Mouse (Mus musculus) lung, embryonic 14.5 days (tissue): ENCODE data around the gene Ubr1. TPM values are rescaled to one million over a fixed set of nuclear protein-coding genes. Genes with fewer than 3 reads are reported as not detected.
"Not testable (repeated sequence)": the region's sequence is repeated elsewhere in the genome, so short reads cannot be mapped to it uniquely, and the experiment has no call there.

Experiments
- ATAC-seq: fragments of 200-750 bp; cut with Nextera tagmentation; 2 replicates; pipeline ENCODE4 v1.8.0; 2017; ENCODE audit warnings: mild to moderate bottlenecking, moderate TSS enrichment, moderate library complexity; ENCODE audit not compliant: insufficient read depth
- DNase-seq: peaks from one replicate; pipeline ENCODE4 v3.0.0-alpha.2; 2015
- H3K27ac ChIP-seq: fragments of 300-500 bp; sonication (generic); 2 replicates; pipeline ENCODE4 v1.5.1; 2014; ENCODE audit warnings: low read depth, mild to moderate bottlenecking, moderate library complexity
- H3K27me3 ChIP-seq: fragments of 300-500 bp; sonication (generic); 2 replicates; pipeline ENCODE4 v1.6.1; 2014; ENCODE audit warnings: low read length, control low read depth; ENCODE audit not compliant: insufficient read depth
- H3K36me3 ChIP-seq: fragments of 300-500 bp; sonication (generic); 2 replicates; pipeline ENCODE4 v1.6.1; 2014; ENCODE audit warnings: control low read depth; ENCODE audit not compliant: insufficient read depth
- H3K4me1 ChIP-seq: fragments of 300-500 bp; sonication (generic); 2 replicates; pipeline ENCODE4 v1.6.1; 2014; ENCODE audit warnings: antibody characterized with exemption, control low read depth; ENCODE audit not compliant: insufficient read depth
- H3K4me2 ChIP-seq: fragments of 300-500 bp; sonication (generic); 2 replicates; pipeline ENCODE4 v1.6.1; 2014; ENCODE audit warnings: mild to moderate bottlenecking
- H3K4me3 ChIP-seq: fragments of 300-500 bp; sonication (generic); 2 replicates; pipeline ENCODE4 v1.5.1; 2014; ENCODE audit warnings: low read depth, low read length
- H3K9ac ChIP-seq: fragments of 300-500 bp; sonication (generic); 2 replicates; pipeline ENCODE4 v1.6.1; 2014
- H3K9me3 ChIP-seq: fragments of 300-500 bp; sonication (generic); 2 replicates; pipeline ENCODE4 v1.6.1; 2016; ENCODE audit warnings: low read depth, low read length, control low read depth
- CTCF ChIP-seq: IDR thresholded peaks from 2 replicates; pipeline ENCODE4 v1.5.1; 2016; ENCODE audit warnings: antibody characterized with exemption, low read depth
- WGBS: fragments of 180-500 bp; shearing (Covaris S2); extraction: QIAGEN DNeasy Blood & Tissue Kit; methylation state at CpG from one replicate; pipeline ENCODE4 v1.1.7; 2014; 5-methylcytosine and 5-hydroxymethylcytosine counted together
- polyA plus RNA-seq: library from polyadenylated mRNA; unstranded; fragments of >200 nt; fragmentation: Nextera tagmentation; extraction: Ambion mirVana; gene quantifications from 2 replicates; pipeline ENCODE4 v1.2.1, GENCODE M21; 2014

The Ubr1 gene
- polyA plus RNA-seq, 1 experiment from 2014 or later, result 26.5 TPM

DNA sequence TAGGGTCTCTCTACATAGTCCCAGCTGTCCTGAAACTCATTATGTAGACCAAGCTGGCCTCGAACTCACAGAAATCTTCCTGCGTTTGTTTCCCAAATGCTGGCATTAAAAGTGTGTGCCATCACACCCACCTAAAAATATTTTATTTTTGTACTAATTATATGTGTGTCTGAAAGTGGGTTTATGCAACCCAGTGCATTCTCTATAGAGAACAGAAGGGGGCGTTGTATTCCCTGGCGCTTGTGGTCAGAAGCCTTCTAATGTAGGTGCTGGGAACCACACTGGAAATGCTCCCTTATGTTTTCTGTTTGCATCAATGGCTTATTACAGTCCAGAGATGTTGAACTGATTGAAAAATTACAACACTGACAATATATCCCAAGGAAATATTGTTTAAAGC is 5.8 kb upstream of the Ubr1 start:
- no peaks in the 10 kb centered on the region for H3K9me3 ChIP-seq
- H3K27ac ChIP-seq, result no peak overlapping the region
- H3K4me1 ChIP-seq, result no peaks in the 10 kb centered on the region
- peak; percentile 33 for TF ChIP-seq CTCF
- H3K4me3 ChIP-seq, result no peak overlapping the region
- DNase-seq, result no peak
- no peak for ATAC-seq
- H3K9ac ChIP-seq, result no peak overlapping the region
- WGBS, result 48% methylated on average over 4 of the region's 4 CpGs
- H3K36me3 ChIP-seq, result no peaks in the 10 kb centered on the region
- peak overlapping the region; percentile 98 for H3K4me2 ChIP-seq
- H3K27me3 ChIP-seq, result no peaks in the 10 kb centered on the region

- H3K9ac ChIP-seq, result no peak overlapping the region
Observed at GRCm38 (mm10) chr2:120972964-120973363, 2.4 kb upstream of the Ubr1 start.

DNA sequence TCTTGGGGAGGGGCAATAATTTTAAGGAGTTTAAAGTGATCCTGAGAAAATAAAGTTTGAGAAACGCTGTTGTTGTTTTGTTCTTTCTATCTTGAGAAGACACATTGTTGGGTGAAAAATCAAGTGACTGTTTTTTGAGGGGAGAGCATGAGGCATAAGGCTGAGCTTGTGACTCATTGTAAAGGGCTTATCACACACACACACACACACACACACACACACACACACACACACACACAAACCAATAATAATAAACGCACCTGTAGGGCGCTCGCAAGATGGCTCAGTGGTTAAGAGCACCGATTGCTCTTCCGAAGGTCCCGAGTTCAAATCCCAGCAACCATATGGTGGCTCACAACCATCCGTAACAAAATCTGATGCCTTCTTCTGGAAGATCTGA is 1.7 kb upstream of the Ubr1 start:
- not testable (repeated sequence) for H3K9me3 ChIP-seq, H3K9ac ChIP-seq, DNase-seq, ATAC-seq, H3K36me3 ChIP-seq, H3K27ac ChIP-seq, H3K4me2 ChIP-seq, H3K4me1 ChIP-seq, H3K27me3 ChIP-seq, H3K4me3 ChIP-seq
- 93% methylated on average over 8 of the region's 8 CpGs for WGBS

More at GRCm38 (mm10) chr2:120972964-120973363, 2.4 kb upstream of the Ubr1 start:
- Histone ChIP-seq H3K27ac (no peak overlapping the region), H3K4me1 (peaks cover 5% of the 10 kb centered on the region; the same call in 1 of the 2 replicates), H3K4me3 (no peak overlapping the region), H3K9me3 (no peaks in the 10 kb centered on the region), H3K27me3 (no peaks in the 10 kb centered on the region), H3K36me3 (no peaks in the 10 kb centered on the region), H3K4me2 (no peak overlapping the region)
- DNase-seq (no peak), ATAC-seq (no peak)
- TF ChIP-seq CTCF, result no peak
- WGBS, result 13% methylated on average over 5 of the region's 5 CpGs

GRCm38 (mm10) chr2:120971766-120972165 is 1.3 kb upstream of the Ubr1 start:
- Histone ChIP-seq H3K27me3 (no peaks in the 10 kb centered on the region), H3K9me3 (no peaks in the 10 kb centered on the region), H3K4me1 (peaks cover 5% of the 10 kb centered on the region; the same call in 1 of the 2 replicates), H3K9ac (no peak overlapping the region), H3K4me3 (no peak overlapping the region), H3K4me2 (no peak overlapping the region), H3K36me3 (no peaks in the 10 kb centered on the region), H3K27ac (no peak overlapping the region)
- WGBS, result 85% methylated on average over 4 of the region's 4 CpGs
- TF ChIP-seq CTCF, result no peak
- ATAC-seq (no peak), DNase-seq (no peak)

DNA sequence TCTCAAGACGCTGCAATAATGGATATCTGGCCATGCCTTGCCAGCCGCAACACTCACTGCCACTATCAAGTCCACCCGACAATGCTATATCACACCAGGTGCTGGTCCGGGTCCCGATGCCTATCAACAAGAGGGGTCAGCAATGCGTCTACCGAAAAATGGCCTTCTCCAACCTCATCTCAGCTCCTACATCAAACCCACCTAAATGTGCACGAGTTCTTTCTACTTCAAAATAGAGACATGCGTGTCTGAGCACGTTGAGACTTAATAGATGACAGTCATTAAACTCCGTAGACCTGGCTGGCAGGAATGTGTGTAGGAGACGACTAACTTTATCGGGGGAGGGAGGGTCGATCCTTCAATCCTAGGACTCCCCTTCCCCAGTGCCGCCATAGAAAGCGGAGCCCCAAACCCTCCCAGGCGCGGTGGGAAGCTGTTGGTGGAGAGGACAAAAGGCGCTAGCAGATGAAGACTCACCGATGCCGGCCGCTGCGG is 423 bp downstream of the Ubr1 start:
- no peaks in the 10 kb centered on the region for H3K27me3 ChIP-seq
- no peaks in the 10 kb centered on the region for H3K9me3 ChIP-seq
- no peaks in the 10 kb centered on the region for H3K36me3 ChIP-seq
- H3K9ac ChIP-seq, result peak overlapping the region; percentile 79
- ATAC-seq (peak; percentile 56; the same call in 1 of the 2 replicates), DNase-seq (no peak)
- TF ChIP-seq CTCF, result no peak
- peak overlapping the region; percentile 82 for H3K4me2 ChIP-seq
- under 1% methylated on average over 23 of the region's 23 CpGs for WGBS
- peak overlapping the region; percentile 84 for H3K4me3 ChIP-seq
- peaks cover 5% of the 10 kb centered on the region; the same call in 1 of the 2 replicates for H3K4me1 ChIP-seq
- peak overlapping the region; percentile 81 for H3K27ac ChIP-seq

GRCm38 (mm10) chr2:120965486-120965885 is 5.0 kb downstream of the Ubr1 start:
- H3K27ac ChIP-seq, result no peak overlapping the region
- DNase-seq (no peak), ATAC-seq (no peak)
- H3K9ac ChIP-seq, result no peak overlapping the region
- 72% methylated on average over 3 of the region's 3 CpGs for WGBS
- no peak overlapping the region for H3K4me2 ChIP-seq
- H3K36me3 ChIP-seq, result peaks cover 7% of the 10 kb centered on the region; the same call in 1 of the 2 replicates
- H3K27me3 ChIP-seq, result no peaks in the 10 kb centered on the region
- no peak overlapping the region for H3K4me3 ChIP-seq
- H3K9me3 ChIP-seq, result no peaks in the 10 kb centered on the region
- H3K4me1 ChIP-seq, result peaks cover 5% of the 10 kb centered on the region; the same call in 1 of the 2 replicates
- TF ChIP-seq CTCF, result no peak

- Histone ChIP-seq H3K9me3 (no peaks in the 10 kb centered on the region), H3K4me1 (0 out of 2 replicates have a peak, but pooled peaks cover 2% of the 10 kb centered on the region), H3K4me3 (no peak overlapping the region), H3K27ac (no peak overlapping the region), H3K4me2 (no peak overlapping the region), H3K9ac (no peak overlapping the region), H3K36me3 (peaks cover 17% of the 10 kb centered on the region; the same call in 1 of the 2 replicates), H3K27me3 (no peaks in the 10 kb centered on the region)
- whole genome bisulfite sequencing, result 73% methylated on average over 7 of the region's 7 CpGs
- DNase-seq, result no peak
- no peak for ATAC-seq
- no peak for TF ChIP-seq CTCF
Observed at GRCm38 (mm10) chr2:120963110-120963509, 7.4 kb downstream of the Ubr1 start.

DNA sequence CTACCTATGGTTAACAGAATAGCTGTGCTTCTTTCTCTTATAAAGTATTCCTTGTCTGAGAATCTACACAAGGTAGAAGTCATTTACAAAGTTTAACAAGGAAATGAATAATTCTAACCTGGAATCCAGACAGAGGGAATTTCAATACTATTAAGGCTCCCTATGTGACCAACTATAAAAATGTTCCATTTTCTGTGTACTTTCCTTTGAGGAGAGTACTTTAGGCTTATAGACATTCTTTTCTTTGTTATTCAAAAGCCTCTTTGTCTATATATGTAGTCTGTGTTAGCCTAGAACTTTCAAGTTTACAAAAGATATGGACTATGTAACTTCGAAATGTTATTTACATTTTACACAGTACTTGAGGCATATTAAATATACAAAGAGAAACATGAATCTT is 10.3 kb downstream of the Ubr1 start:
- no peak for TF ChIP-seq CTCF
- ATAC-seq, result no peak
- Histone ChIP-seq H3K9ac (no peak overlapping the region), H3K27me3 (no peaks in the 10 kb centered on the region), H3K4me1 (0 out of 2 replicates have a peak, but pooled peaks cover 2% of the 10 kb centered on the region), H3K36me3 (peaks cover 17% of the 10 kb centered on the region; the same call in 1 of the 2 replicates), H3K4me3 (no peak overlapping the region), H3K4me2 (no peak overlapping the region), H3K27ac (no peak overlapping the region), H3K9me3 (no peaks in the 10 kb centered on the region)
- 62% methylated on average over 1 of the region's 1 CpGs for WGBS
- DNase-seq, result no peak
